ENCODE assay signal across 21 mouse cellular contexts in genomic region chr4:32324111-32324510, GRCm38 (mm10).
"Had no signal": no experiment of that assay in that cellular context is flagged by ENCODE, and none has a peak within 500 bp of the region (broad histone marks: within the 10 kb centered on the region; RNA-seq: fewer than 3 reads in every experiment).

No protein-coding gene starts in this region.

- H3K27me3 ChIP-seq: heart, embryonic 12.5 days; hindbrain, embryonic 13.5 days; hindbrain, embryonic 15.5 days; limb, embryonic 12.5 days had no signal

- H3K4me2 ChIP-seq: heart, embryonic 12.5 days; hindbrain, embryonic 13.5 days; hindbrain, embryonic 15.5 days; limb, embryonic 12.5 days had no signal

- DNase-seq: gastrocnemius, adult 2 months; gastrocnemius, postnatal 10 days; gastrocnemius, postnatal 36 days; heart, adult 2 months; heart, postnatal 10 days; heart, postnatal 36 days; kidney, adult 11 months; kidney, adult 2 months; kidney, postnatal 14 days; kidney, postnatal 36 days; layer of hippocampus, adult 9-11 months; layer of hippocampus, postnatal 36 days; left cerebral cortex, postnatal 4 days had no signal

- H3K9me3 ChIP-seq: heart, embryonic 12.5 days; hindbrain, embryonic 13.5 days; hindbrain, embryonic 15.5 days had no signal

- H3K9ac ChIP-seq: heart, embryonic 12.5 days; hindbrain, embryonic 13.5 days; hindbrain, embryonic 15.5 days; limb, embryonic 12.5 days; liver, embryonic 14.5 days had no signal

- ATAC-seq: hindbrain, postnatal 0 days; intestine, embryonic 16.5 days had no signal

- H3K36me3 ChIP-seq: hindbrain, embryonic 13.5 days; hindbrain, embryonic 15.5 days had no signal

- H3K4me3 ChIP-seq: gastrocnemius, adult 2 months; heart, adult 2 months; heart, embryonic 12.5 days; hindbrain, embryonic 13.5 days; hindbrain, embryonic 15.5 days; limb, embryonic 12.5 days had no signal

- H3K27ac ChIP-seq: gastrocnemius, adult 2 months; heart, adult 2 months; hindbrain, postnatal 0 days; kidney, postnatal 0 days; limb, embryonic 12.5 days; liver, embryonic 14.5 days had no signal
